Mouse (Mus musculus) left cerebral cortex, postnatal 4 days (tissue): Measurements from ENCODE around the gene Alox5. TPM values are rescaled to one million over a fixed set of nuclear protein-coding genes. Genes with fewer than 3 reads are reported as not detected.

Source experiments
- DNase-seq: peaks from one replicate; pipeline ENCODE4 v3.0.0-alpha.2; 2022
- intact Hi-C: fragments of 180-260 bp; cut with DNase I; formaldehyde crosslinking; loops from one replicate; pipeline ENCODE4 v1.15.1; 2025
- total RNA-seq, 2 experiments: library from RNA; stranded (reverse); gene quantifications; 2 replicates each; pipeline ENCODE4 v1.2.3; 2021

Gene Alox5
- total RNA-seq, 2 experiments from 2014 or later, result 1.3 to 1.4 TPM

DNA sequence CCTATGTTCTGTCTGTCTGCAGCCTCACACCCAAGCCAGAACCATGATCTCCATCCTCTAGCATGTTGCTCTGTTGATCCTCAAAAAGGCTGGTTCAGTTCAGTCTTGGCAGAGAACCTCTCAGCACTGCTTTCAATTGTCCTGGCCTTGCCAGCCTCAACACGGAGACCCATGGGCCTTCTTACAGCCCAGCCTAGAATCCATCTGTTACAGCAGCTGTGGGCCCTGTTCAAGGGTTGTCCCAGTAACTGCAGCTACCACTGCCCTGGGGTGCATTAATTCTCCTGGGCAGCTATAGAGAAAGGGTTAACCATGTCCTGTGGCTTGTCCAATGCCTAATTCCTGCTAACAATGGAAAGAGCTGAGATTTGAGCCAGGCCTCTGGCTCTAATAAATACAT lies 42.5 kb downstream of the Alox5 start:
- no peak for DNase-seq
- intact Hi-C loops, result no loop called here

DNA sequence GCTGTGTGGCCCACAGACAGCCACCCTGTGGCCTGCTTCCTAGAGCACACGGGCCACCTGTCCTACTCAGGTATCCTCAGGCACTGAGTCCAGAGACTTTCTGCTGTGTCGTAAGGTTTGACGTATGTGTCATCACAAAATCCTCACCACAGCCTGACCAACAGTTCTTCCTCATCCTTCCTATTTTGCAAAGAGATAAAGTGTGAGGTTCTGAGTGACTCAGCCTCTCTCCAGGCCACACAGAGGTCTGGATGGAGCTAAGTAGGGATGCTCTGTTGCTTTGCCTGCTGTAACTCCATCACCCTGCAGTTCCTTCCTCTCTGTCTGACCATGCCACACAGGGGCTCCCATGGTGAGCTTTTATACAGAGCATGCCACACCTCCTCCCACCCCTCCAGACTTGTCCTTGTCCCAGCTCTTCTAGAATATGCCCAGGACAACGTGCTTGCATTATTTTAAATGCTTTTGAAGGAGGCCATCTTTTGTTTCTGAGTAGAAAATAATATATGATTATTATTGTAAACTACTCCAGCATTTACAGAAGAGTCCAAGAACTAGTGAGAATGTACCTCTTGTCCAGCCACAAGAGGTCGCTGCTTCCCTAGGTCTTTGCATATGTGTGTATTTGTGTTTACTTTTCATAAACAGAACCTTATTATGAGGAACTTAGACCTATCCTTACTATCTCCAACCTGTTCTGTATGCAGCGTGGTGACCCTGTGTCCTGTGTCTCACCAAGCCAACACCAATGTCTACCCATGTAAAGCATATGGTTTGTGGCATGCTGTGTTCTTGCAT lies 43.3 kb downstream of the Alox5 start:
- intact Hi-C loops, result no loop called here
- DNase-seq, result peak; percentile 31

DNA sequence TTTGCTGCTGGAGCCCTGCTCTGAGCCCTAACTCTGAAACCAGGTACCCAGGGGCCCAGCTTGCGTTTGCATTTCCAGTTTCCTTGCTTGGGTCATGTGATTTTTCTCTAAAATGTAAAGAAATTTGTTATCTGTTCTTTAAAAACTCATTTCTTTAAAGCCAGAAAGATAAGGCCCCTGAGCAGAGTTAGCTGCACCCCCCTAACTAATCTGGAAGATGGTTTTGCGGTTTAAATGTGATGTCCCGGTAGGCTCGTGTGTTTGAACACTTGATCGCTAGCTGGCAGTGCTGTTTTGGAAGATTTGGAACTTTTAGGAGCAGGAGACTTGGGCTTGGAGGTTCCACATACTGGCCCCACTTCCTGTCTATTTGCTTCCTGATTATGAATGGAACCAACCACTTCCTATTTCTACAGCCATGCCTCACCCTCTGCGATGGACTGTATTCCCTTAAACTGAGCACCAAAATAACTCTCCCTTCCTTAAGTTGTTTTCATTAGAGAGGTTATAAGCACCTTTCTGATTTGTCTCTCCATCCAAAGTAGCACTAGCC lies 44.9 kb downstream of the Alox5 start:
- no peak for DNase-seq
- intact Hi-C loops, result no loop called here

DNA sequence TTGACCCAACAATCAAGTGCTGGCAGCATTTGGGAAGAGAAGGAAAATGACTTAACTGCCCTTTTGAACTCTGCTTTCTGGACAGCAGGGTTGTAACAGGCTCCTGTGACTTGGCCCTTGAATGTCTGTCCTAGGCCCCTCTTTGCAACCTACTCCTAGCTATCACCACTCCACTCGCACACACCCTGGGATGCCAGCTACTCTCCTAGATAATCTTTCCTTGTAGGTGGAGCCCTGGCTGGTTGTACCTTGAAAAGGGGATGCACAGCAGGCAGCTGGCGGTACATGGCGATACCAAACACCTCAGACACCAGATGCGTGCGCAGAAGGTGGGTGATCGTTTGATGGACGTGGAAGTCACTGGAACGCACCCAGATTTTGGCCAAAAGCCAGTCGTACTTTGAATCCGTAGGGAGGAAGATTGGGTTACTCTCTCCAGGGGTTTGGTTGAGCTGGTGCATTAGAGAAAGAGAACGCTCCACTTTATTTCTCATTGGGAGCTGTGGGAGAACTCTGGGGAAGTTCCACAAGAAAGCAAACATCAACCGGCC lies 45.8 kb downstream of the Alox5 start:
- intact Hi-C loops, result no loop called here
- DNase-seq, result no peak

DNA sequence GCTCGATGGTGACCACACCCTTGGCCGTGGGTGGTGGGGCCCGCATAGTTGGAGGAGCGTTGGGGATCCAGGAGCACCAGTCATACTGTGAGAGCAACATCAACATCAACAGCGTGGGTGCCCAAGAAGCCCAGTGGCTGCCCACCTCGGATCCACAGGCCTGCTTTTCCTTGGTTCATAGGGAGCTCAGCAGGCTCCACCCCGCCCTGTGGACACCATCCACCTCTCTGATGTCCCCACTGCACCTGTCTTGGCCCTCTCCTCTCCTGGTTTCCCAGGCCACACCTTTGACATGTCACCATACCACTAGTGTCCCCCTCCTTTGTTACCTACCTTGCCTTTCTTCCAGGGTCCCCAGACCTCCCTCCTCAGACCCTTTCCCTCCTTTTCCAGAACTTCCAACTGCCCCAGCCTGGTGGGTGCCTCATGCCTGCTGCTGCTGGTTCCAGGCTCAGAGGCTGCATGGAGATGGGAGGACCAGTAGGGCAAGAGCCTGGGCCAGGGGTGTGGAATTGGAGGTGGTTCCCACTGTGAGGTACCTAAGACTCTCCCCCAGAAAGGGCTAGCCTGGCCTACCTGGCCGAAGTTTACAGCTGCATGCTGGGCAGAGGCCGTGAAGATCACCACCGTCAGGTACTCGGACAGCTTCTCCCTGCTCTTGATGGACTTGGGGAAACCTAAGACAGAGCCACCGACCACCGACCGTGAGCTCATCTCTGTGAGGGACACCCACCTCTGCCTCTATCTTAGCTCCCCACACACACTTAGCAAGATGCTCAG lies 48.2 kb downstream of the Alox5 start:
- no peak for DNase-seq
- intact Hi-C loops, result no loop called here

DNA sequence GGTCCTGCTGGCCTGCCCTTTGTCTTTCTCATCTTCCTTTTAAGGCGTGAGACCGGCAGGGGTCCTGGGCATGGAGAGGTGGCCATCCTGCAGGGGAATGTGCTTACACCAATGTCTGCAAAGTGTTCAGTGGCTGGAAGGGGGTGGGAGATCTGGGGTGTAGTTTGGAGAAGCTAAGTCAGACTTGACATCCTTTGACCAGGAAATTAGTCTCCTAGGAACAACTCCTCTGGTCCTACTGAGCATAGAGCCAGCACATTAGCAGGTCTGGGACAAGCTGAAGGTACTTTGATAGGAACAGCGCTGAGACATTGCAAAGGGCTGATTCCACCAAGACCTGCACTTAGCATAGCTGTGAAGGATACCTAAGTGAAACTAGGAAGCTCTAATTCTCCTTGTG lies 49.3 kb downstream of the Alox5 start:
- intact Hi-C loops, result no loop called here
- no peak for DNase-seq

DNA sequence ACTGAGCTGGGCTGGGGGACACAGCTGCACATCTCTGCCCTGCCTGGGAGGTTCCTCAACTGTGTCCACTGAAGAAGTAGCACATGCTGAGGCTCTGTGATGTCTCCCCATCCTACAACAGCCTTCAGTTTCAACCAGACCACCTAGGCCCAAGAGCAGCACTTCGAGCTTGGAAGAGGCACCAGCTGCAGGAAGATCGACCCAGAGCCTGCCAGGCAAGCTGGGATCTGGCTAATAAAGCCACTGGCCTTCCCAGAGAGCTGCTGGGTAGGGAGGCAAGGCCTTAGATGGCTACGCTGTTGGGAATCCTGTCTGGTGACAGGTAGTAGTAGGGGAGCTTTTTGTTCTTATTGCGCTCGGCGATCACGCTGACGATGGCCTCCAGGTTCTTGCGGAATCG lies 50.5 kb downstream of the Alox5 start:
- intact Hi-C loops, result no loop called here
- DNase-seq, result no peak

DNA sequence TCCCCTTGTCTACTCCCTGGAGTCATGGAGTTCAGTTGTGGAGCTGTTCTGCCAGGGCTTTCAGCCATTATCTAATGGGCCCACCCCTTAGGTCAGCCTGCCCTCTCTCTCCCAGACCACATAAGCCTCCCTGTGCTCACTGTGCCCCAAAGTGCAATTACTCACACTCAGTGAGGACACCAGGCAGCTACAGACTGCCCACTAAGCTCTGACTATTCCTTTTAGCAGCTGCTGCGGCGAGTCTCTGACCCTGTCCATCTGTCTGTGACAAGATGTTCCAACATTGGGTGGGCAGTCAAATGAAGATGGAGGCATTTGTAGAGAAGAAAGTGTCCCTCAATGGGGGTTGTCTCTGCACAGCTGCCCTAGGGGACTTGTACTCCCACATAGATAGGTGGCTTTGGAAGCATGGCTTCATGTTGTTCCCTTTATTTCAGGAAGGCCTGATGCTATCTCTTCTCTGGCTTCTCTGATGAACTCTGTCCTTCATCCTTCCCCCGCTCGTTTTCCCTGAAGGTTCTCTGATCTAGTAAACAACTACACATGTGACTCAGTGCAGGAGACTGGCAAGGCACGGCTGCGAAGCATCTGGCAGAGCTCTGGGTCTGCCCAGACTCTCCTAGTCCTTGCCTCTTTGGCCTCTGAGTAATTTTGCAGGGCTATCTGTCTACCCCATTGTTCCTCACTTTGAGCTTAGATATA lies 52.9 kb downstream of the Alox5 start:
- DNase-seq, result no peak
- intact Hi-C loops, result no loop called here

DNA sequence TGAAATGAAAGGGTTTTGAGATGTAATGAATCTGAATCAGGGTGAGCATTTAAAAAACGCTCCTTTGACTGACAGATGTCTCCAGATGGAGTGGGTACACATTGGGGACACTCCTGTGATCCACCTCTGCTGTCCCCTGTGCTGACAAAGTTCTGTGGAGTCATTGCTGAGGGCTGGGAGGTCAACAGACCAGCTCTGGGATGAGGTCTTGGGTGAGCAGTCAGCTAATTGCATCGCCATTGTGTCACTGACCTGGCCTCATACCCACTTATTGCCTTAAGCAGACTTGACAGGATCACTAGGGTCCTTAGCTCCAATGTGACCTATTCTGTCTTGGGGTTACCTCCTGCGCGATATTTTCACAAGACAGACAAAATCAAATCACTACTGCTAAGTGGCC lies 53.8 kb downstream of the Alox5 start:
- DNase-seq, result no peak
- intact Hi-C loops, result no loop called here

DNA sequence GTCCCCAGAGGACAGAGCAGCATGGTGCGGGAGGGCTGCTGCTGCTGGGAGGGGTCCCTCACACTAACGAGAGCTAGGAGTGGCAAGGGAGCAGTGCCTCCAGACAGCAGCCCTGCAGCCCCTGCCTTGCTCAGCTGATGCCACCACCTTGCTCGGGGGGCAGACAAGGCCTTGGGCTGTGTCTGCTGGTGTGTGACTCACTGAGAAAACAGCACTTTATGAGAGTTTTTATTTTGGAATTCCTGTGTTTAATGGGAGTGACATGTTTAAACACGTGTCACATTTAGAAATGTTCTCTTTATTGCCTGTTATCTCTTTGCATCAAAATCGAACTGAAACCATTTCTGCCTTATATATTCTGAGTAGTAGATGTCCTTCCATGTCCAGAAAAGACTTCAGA lies 54.3 kb downstream of the Alox5 start:
- intact Hi-C loops, result no loop called here
- no peak for DNase-seq

DNA sequence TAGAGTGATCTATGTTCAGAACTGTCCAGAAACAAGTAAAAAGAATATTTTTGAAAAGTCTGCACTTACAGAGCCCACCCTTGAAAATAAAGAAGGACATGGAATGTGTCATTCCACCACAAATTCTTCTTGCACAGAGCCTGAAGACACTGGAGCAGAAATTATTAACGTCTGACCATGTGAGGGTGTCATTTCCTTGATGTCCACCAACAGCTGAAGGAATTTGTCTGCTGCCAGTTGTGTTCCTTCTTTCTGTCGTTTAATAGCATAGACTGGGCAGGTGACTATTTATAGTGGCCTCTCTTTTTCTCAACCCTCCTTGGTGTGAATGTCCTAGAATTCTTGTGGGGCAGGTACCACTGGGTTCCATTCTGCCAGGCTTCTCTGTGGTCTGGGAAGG lies 54.8 kb downstream of the Alox5 start:
- no peak for DNase-seq
- intact Hi-C loops, result no loop called here

DNA sequence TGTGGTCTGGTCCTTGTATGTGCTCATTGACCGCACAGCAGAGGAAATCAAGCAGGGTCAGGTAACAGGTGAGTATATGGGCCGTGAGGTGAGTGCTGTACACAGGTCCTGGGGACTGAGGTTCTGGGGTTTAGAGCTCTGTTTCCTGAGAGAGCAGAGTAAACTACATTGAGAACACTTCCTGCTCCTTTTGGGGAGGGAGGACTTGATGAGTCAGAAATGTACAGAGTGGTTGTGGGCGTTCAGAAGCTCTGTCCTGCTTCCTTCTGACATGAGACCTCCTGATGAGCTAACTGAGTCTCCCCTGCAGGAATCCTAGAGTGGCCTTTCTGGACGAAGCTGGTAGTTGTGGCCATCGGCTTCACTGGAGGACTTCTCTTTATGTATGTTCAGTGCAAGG lies 55.3 kb downstream of the Alox5 start:
- intact Hi-C loops, result no loop called here
- DNase-seq, result no peak

DNA sequence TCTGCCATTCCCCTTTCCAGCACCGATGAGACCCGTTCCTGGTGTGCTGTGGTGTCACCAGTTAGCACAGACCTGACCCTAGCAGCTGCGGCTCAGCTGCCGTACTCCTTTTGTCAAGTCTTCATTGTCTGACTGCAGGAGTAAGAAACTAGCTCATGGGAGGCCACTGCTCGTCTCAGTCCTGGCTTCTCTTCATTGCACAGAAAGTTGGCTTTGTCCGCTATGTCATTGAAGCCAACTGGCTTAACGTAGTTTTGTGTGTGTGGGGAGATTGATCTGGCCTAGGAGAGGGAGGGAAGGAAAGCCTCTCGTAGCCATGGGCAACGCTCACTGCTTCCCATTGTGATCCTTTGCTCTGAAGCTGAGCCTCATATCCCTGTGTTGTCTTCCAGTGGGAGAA lies 55.7 kb downstream of the Alox5 start:
- intact Hi-C loops, result no loop called here
- DNase-seq, result peak; percentile 21

DNA sequence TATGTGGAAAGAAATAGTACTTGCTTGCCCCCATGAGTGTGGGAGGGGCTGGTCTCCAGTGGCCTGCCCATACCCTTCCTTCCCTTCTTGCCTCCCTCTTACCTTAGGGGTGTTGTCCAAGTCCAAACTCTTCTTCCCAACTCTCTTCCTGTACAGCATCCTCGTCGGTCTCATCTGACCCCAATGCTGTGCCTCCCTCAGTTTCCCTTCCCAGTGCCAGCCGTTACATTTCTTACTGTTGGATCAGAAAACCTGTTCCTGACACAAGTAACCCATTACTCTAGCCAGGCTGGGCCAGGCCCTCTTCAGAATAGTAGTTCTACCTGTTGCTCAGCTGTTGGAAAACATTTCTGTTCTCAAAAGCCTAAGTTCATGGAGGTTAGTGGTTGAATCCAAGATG lies 58.6 kb downstream of the Alox5 start:
- intact Hi-C loops, result no loop called here
- no peak for DNase-seq

DNA sequence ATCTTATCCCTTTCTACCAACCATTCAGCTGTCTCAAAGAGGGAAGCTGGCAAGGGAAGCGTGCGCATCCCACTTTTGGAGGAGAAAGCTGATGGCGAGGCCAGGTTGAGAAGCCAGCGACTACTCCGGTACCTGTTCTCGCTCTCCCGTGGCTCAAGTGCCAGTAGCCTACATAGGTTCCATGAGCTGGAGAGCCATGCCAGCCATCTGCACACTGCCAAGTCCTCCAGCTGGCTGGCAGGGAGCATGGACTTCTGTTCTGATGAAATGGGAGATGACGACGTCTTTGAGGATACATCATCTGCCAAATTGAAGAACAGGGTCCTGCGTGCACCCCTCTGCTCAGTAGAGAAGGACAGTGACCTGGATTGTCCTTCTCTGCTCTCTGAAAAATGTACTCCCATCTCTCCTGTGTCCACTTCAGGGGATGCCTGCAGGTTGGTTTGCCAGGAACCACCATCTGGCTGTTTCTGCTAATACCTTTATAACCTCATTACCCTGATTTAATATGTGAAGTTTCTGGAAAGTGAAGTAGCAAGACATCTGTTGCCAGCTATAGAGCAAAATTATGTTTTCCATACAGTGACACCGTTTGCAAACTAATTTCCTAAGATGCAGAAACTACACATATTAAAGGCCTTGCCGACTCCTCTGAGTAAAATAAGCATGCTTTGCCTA lies 59.1 kb downstream of the Alox5 start:
- peak; percentile 64 for DNase-seq
- intact Hi-C loops, result no loop called here

DNA sequence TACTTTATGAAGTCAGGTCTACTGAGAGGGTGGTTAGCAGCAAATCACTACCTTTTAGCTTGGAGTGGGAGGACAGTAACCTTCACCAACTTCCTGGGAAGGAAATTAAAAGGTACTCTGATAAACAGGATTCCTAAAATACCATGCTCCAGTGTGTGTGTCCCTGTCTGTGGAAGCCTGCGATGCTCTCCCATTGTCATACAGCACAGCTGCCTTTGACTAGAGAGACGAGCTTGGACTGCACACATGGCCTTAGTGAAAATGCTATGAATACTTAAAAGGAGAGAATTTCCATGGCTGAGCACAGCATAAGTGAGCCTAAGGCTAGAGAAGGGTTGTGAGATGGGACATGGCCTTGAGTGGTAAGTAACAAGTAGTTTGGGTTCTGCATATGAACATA lies 62.8 kb downstream of the Alox5 start:
- intact Hi-C loops, result no loop called here
- no peak for DNase-seq

DNA sequence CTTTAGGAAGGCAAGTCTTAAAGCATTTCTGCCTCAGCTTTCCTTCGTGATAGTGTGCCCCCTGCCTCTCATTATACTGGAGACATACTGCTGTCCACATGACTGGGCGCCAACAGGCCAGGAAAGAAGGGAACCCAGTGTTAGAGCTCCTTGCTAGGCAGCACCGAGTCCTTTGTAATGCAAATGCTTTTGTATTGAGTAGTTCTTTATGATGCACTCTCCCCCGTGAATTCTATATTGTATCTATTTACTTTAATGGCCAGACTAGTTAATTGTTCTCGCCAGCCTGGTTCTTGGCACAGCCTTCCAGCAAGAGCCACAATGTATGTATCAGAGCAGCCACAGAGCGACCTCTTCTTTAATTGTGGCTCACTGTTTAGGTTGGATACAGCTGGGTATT lies 63.4 kb downstream of the Alox5 start:
- intact Hi-C loops, result no loop called here
- DNase-seq, result no peak

DNA sequence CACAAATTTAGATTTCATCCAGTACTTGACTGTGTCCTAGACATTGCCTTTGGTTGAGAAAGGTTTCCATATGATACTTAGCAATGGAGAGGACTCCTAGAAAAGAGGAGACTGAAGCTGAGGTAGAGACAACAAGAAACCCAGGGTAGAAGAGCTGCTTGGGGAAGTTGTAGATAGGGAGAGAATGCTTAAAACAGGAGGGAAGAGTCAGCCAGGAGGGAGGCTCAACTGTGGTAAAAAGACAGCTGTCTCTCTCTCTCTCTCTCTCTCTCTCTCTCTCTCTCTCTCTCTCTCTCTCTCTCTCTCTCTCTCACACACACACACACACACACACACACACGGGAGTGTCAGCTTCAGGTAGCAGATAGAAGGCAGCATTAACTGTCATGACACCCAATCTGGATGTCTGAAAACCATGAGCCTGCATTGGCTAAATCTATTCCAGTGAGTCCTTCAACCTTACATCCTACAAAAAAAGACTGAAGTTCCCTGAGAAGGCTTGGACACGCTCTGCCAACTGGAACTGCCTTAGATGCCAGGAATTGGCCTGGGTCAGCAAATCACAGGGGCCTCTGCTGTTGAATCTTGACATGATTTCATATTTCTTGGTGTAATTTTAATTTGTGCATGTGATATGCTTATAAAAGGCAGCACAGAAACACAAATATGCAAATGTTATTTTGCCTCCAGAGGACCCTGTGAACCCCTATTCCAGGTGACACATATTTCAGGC lies 65.9 kb downstream of the Alox5 start:
- intact Hi-C loops, result no loop called here
- no peak for DNase-seq

DNA sequence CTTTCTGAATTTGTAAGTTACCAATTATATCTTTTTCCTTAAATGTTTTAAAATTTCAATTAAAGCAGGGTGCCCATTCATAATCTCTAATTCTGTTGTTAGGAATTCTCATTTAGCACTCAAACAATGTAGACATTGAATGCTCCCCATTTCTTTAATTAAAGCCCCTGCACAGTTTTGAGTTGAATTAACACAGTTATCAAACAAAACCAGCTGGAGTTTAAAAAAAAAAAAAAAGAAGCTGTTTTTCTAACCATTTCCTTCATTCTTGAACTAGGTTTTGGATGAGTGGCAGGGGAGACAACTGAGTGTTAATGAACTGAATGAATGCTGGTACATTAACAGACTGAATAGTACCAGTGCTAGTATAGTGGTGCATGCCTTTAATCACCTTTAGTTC lies 71.5 kb downstream of the Alox5 start:
- intact Hi-C loops, result no loop called here
- no peak for DNase-seq

DNA sequence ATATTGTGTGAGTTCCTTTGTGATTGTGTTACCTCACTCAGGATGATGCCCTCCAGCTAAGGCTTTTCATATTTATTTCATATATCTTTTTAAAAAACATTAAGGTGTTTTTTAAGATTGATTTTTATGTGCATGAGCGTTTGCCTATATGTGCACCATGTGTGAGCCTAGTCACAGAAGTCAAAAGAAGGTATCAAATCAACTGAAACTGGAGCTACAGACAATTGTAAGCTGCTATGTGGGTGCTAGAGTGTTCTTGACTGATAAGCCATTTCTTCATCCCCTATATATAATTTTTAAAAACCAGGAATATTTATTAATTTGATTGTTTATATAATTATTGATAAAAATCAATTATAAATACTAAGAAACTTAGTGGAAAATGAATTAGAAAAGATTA lies 72.9 kb downstream of the Alox5 start:
- intact Hi-C loops, result no loop called here
- no peak for DNase-seq
